Mouse (Mus musculus): ENCODE results near the gene Pde3a. TPM values are rescaled to one million over a fixed set of nuclear protein-coding genes. Genes with fewer than 3 reads are reported as not detected.

Pde3a gene
- polyA plus RNA-seq, 1 experiment from 2014 or later: 1.3 TPM

DNA sequence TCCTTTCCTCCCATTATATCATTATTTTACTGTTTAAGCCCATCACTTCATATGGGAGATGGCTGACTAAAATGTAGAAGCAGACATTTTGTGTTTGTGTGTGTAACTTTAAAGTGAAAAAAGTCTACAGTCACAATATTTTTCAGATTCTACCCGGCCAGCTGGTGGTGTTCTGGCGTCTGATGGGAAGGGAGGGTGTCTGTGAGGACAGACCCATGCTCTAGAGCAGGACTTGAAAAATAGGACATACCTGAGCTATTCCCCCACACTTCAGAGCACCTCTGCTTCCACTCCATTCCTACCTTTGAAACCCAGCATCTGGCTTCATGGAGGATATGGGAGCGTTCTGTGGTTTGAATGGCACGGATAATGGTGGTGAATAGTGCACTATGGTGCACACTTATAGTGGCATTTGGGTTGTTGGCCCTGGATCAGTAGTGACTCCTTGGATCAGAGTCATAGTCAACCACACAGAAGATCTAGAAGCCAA lies 132.9 kb downstream of the Pde3a start:
- Histone ChIP-seq H3K36me3 (ENCODE audit: control insufficient read depth, insufficient read depth) (no peaks in the 10 kb centered on the region), H3K27ac (ENCODE audit: low read length) (no peak overlapping the region), H3K27me3 (ENCODE audit: control insufficient read depth, insufficient read depth, low read depth, low read length) (no peaks in the 10 kb centered on the region), H3K9me3 (replicated peaks; ENCODE audit: control insufficient read depth, low read length) (no peaks in the 10 kb centered on the region), H3K4me1 (ENCODE audit: control insufficient read depth, low read depth, low read length) (no peaks in the 10 kb centered on the region; the same call in 1 of the 2 replicates), H3K9ac (ENCODE audit: low read depth, low read length) (no peak overlapping the region), H3K4me2 (ENCODE audit: low read depth, low read length) (0 out of 2 replicates have a peak overlapping the region, but pooled peaks have one; percentile 5), H3K4me3 (ENCODE audit: low read depth, low read length) (no peak overlapping the region)
- 64% methylated on average over 4 of the region's 4 CpGs for WGBS (ENCODE audit: insufficient replicate concordance)
- no peak for ATAC-seq (ENCODE audit: low read depth)

GRCm38 (mm10) chr6:141388104-141388503 lies 139.0 kb downstream of the Pde3a start:
- Histone ChIP-seq H3K27ac (ENCODE audit: low read length) (no peak overlapping the region), H3K9me3 (replicated peaks; ENCODE audit: control insufficient read depth, low read length) (no peaks in the 10 kb centered on the region), H3K4me1 (ENCODE audit: control insufficient read depth, low read depth, low read length) (no peaks in the 10 kb centered on the region), H3K36me3 (ENCODE audit: control insufficient read depth, insufficient read depth) (no peaks in the 10 kb centered on the region), H3K27me3 (ENCODE audit: control insufficient read depth, insufficient read depth, low read depth, low read length) (no peaks in the 10 kb centered on the region), H3K4me3 (ENCODE audit: low read depth, low read length) (no peak overlapping the region), H3K4me2 (ENCODE audit: low read depth, low read length) (no peak overlapping the region), H3K9ac (ENCODE audit: low read depth, low read length) (no peak overlapping the region)
- 59% methylated on average over 5 of the region's 5 CpGs for WGBS (ENCODE audit: insufficient replicate concordance)
- no peak for ATAC-seq (ENCODE audit: low read depth)

DNA sequence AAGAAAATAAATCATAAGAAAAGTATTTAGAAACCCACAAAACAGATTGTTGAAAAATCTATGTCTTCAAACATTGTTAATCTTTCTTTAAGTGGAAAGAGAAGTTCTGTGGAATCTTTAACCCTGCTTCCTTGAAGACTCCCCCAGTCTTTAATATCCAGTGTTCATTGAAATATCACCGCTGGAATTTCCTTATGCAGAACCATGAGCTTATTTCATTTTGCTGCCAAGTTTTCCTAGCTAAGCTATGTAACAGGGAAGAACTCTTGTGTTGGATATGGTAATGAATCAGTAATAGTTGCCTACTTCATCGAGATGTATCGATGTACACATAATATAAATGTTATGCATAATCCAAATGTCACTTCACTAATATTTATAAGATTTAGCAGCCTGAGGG lies 146.9 kb downstream of the Pde3a start:
- Histone ChIP-seq H3K27ac (ENCODE audit: low read length) (no peak overlapping the region), H3K9me3 (replicated peaks; ENCODE audit: control insufficient read depth, low read length) (no peaks in the 10 kb centered on the region), H3K27me3 (ENCODE audit: control insufficient read depth, insufficient read depth, low read depth, low read length) (no peaks in the 10 kb centered on the region), H3K4me3 (ENCODE audit: low read depth, low read length) (no peak overlapping the region), H3K9ac (ENCODE audit: low read depth, low read length) (no peak overlapping the region), H3K36me3 (ENCODE audit: control insufficient read depth, insufficient read depth) (no peaks in the 10 kb centered on the region), H3K4me1 (ENCODE audit: control insufficient read depth, low read depth, low read length) (no peaks in the 10 kb centered on the region), H3K4me2 (ENCODE audit: low read depth, low read length) (no peak overlapping the region)
- no peak for ATAC-seq (ENCODE audit: low read depth)
- 57% methylated on average over 3 of the region's 3 CpGs for WGBS (ENCODE audit: insufficient replicate concordance)

DNA sequence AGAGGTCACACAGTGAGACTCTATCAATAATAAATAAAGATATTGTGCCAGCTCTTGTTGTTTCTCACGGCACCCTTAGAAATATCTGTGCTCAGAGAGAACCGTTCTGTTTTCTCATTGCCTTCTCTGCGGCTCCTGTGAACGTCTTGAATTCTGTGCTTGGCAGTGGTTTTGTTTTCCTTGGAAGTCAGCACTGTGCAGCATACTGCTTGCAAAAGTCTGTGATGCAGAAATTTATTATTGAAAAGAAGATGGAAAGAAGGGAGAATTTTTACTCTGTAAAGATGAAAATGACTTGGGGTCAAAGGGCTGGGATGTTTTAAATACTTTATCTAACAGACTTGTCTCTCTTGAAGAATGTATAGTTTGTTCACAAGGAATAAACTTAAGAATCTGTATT lies 150.3 kb downstream of the Pde3a start:
- Histone ChIP-seq H3K9me3 (replicated peaks; ENCODE audit: control insufficient read depth, low read length) (no peaks in the 10 kb centered on the region), H3K9ac (ENCODE audit: low read depth, low read length) (no peak overlapping the region), H3K4me3 (ENCODE audit: low read depth, low read length) (no peak overlapping the region), H3K36me3 (ENCODE audit: control insufficient read depth, insufficient read depth) (no peaks in the 10 kb centered on the region), H3K4me1 (ENCODE audit: control insufficient read depth, low read depth, low read length) (no peaks in the 10 kb centered on the region), H3K4me2 (ENCODE audit: low read depth, low read length) (no peak overlapping the region), H3K27me3 (ENCODE audit: control insufficient read depth, insufficient read depth, low read depth, low read length) (no peaks in the 10 kb centered on the region), H3K27ac (ENCODE audit: low read length) (no peak overlapping the region)
- 64% methylated on average over 4 of the region's 4 CpGs for WGBS (ENCODE audit: insufficient replicate concordance)
- ATAC-seq (ENCODE audit: low read depth): no peak

DNA sequence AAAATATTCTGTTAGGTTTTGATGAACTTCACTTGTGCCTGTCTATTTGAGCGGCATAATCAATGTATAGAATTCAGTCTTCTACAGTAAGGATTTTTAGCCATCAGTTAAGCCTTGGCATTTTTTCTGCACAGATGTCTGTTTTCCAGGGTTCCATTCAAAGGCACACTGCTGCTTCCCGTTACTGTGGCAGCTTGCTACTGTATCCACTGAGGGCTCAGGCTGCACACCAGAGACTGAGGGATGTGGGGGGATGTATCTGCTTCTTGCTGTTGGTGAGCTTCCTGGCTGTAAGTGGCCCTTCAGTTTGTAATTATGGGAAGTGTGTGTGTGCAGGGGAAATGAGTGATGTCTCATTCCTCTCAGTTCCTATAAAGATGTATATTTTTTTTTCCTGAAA lies 154.9 kb downstream of the Pde3a start:
- Histone ChIP-seq H3K36me3 (ENCODE audit: control insufficient read depth, insufficient read depth) (no peaks in the 10 kb centered on the region), H3K4me3 (ENCODE audit: low read depth, low read length) (no peak overlapping the region), H3K9ac (ENCODE audit: low read depth, low read length) (no peak overlapping the region), H3K4me2 (ENCODE audit: low read depth, low read length) (no peak overlapping the region), H3K27me3 (ENCODE audit: control insufficient read depth, insufficient read depth, low read depth, low read length) (no peaks in the 10 kb centered on the region), H3K9me3 (replicated peaks; ENCODE audit: control insufficient read depth, low read length) (no peaks in the 10 kb centered on the region), H3K27ac (ENCODE audit: low read length) (no peak overlapping the region), H3K4me1 (ENCODE audit: control insufficient read depth, low read depth, low read length) (no peaks in the 10 kb centered on the region)
- ATAC-seq (ENCODE audit: low read depth): no peak
- WGBS (ENCODE audit: insufficient replicate concordance): 45% methylated on average over 2 of the region's 2 CpGs

- no peaks in the 10 kb centered on the region for H3K4me1 ChIP-seq (ENCODE audit: control insufficient read depth, low read depth, low read length)
- H3K27ac ChIP-seq (ENCODE audit: low read length): no peak overlapping the region
- no peak overlapping the region for H3K4me3 ChIP-seq (ENCODE audit: low read depth, low read length)
- H3K36me3 ChIP-seq (ENCODE audit: control insufficient read depth, insufficient read depth): no peaks in the 10 kb centered on the region
- H3K9ac ChIP-seq (ENCODE audit: low read depth, low read length): no peak overlapping the region
- H3K27me3 ChIP-seq (ENCODE audit: control insufficient read depth, insufficient read depth, low read depth, low read length): no peaks in the 10 kb centered on the region
- ATAC-seq (ENCODE audit: low read depth): no peak
- H3K4me2 ChIP-seq (ENCODE audit: low read depth, low read length): no peak overlapping the region
- WGBS (ENCODE audit: insufficient replicate concordance): 62% methylated on average over 7 of the region's 7 CpGs
- no peaks in the 10 kb centered on the region for H3K9me3 ChIP-seq (replicated peaks; ENCODE audit: control insufficient read depth, low read length)
These were observed 155.6 kb downstream of the Pde3a start for GRCm38 (mm10) chr6:141404649-141405048.

GRCm38 (mm10) chr6:141405496-141405895 lies 156.4 kb downstream of the Pde3a start:
- Histone ChIP-seq H3K9me3 (replicated peaks; ENCODE audit: control insufficient read depth, low read length) (no peaks in the 10 kb centered on the region), H3K9ac (ENCODE audit: low read depth, low read length) (no peak overlapping the region), H3K4me2 (ENCODE audit: low read depth, low read length) (no peak overlapping the region), H3K27me3 (ENCODE audit: control insufficient read depth, insufficient read depth, low read depth, low read length) (no peaks in the 10 kb centered on the region), H3K4me1 (ENCODE audit: control insufficient read depth, low read depth, low read length) (no peaks in the 10 kb centered on the region), H3K27ac (ENCODE audit: low read length) (no peak overlapping the region), H3K4me3 (ENCODE audit: low read depth, low read length) (no peak overlapping the region), H3K36me3 (ENCODE audit: control insufficient read depth, insufficient read depth) (no peaks in the 10 kb centered on the region)
- 44% methylated on average over 5 of the region's 5 CpGs for WGBS (ENCODE audit: insufficient replicate concordance)
- ATAC-seq (ENCODE audit: low read depth): no peak

DNA sequence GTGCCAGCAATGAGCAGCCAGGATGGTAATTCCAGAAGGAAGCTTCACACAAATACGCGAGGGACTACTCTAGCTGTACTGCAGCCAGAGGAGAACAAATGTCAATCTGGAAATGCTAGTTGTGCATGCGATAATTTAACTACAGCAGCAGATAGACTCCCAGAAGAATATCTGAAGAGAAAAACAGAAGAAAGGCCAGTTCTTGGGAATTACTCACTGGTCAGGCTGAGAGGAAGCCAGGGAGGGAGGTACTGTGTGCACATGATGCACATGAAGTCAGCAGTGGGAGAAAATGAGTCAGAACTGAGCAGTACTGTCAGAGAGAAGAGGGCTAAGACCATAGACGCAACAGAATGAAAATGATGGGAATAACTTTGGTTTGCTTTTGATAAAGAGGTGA lies 159.7 kb downstream of the Pde3a start:
- Histone ChIP-seq H3K27me3 (ENCODE audit: control insufficient read depth, insufficient read depth, low read depth, low read length) (no peaks in the 10 kb centered on the region), H3K27ac (ENCODE audit: low read length) (no peak overlapping the region), H3K4me3 (ENCODE audit: low read depth, low read length) (no peak overlapping the region), H3K9ac (ENCODE audit: low read depth, low read length) (no peak overlapping the region), H3K4me1 (ENCODE audit: control insufficient read depth, low read depth, low read length) (no peaks in the 10 kb centered on the region), H3K9me3 (replicated peaks; ENCODE audit: control insufficient read depth, low read length) (no peaks in the 10 kb centered on the region), H3K36me3 (ENCODE audit: control insufficient read depth, insufficient read depth) (no peaks in the 10 kb centered on the region), H3K4me2 (ENCODE audit: low read depth, low read length) (no peak overlapping the region)
- ATAC-seq (ENCODE audit: low read depth): no peak
- WGBS (ENCODE audit: insufficient replicate concordance): 67% methylated on average over 4 of the region's 4 CpGs

DNA sequence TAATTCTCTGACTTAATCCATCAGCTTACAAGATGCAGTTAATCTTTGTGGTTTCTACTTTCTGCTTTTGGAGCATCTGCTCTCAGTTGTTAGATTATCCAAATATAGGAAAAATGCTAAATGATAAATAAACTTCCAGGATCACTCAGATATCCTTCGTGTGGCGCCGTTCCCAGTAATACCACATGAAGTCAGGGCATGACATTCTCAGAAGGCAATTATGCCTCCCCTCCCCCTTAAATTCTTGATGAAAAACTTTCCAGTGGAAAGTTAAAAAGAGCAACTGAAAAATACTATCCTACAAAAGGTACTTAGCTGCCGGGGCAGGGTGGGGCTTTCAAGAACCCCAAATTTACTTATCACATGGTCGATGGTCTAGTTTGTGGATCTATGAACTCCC lies 161.8 kb downstream of the Pde3a start:
- Histone ChIP-seq H3K36me3 (ENCODE audit: control insufficient read depth, insufficient read depth) (no peaks in the 10 kb centered on the region), H3K27ac (ENCODE audit: low read length) (no peak overlapping the region), H3K27me3 (ENCODE audit: control insufficient read depth, insufficient read depth, low read depth, low read length) (no peaks in the 10 kb centered on the region), H3K9me3 (replicated peaks; ENCODE audit: control insufficient read depth, low read length) (no peaks in the 10 kb centered on the region), H3K4me3 (ENCODE audit: low read depth, low read length) (no peak overlapping the region), H3K4me2 (ENCODE audit: low read depth, low read length) (no peak overlapping the region), H3K9ac (ENCODE audit: low read depth, low read length) (no peak overlapping the region), H3K4me1 (ENCODE audit: control insufficient read depth, low read depth, low read length) (no peaks in the 10 kb centered on the region)
- 72% methylated on average over 5 of the region's 5 CpGs for WGBS (ENCODE audit: insufficient replicate concordance)
- ATAC-seq (ENCODE audit: low read depth): no peak

Measured in liver, embryonic 16.5 days (tissue).